Mouse (Mus musculus): ENCODE results near the gene Map3k7.

Gene Map3k7

DNA sequence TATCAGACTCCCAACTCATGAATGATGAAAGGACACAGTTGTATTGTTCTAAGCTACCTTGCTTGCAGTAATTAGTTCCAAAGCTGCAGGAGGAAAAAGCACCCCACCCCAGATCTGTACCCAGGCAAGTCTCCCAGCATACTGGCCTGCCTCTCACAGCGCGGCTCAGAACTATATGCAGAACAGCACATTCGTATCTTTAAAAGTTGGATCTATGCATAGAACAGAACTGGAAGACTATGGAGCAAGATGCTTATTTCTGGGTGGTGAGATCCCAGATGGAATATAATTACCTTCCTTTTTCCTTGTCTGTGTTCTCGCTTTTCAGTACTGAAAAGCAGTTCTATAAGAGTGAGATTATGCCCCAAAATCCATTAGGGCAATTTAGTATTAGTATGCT lies 96.8 kb downstream of the Map3k7 start:
- DNase-seq (ENCODE audit: low read depth, low spot score): no peak

DNA sequence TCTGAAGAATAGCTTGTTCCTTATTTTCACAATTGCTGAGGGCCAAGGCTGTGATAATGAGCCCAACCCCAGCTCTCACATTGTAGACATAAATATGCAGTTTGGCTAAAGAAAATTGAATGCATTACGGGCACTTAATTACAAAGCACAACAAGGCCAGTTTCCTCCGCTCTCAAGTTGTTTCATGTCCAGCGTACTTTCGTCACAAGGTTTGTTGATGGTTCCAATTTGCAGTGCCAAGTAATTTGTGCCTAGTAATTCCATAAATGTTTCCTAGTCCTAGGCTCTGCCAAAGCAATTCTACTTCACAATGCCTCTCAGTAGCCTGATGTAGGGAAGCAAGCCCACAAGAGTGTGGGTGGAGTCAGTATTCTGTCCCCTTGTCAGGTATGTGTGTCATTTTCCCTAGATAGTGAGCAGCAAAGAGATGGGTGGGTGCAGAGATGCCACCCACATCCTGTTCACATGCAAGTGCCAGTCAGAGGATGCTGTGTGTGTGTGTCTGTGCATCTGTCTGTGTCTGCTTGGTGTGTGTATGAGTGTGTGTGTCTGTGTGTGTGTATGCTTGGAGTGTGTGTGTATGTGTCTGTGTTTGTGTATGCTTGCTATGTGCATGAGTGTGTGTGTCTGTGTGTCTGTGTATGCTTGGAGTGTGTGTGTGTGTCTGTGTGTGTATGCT lies 98.6 kb downstream of the Map3k7 start:
- DNase-seq (ENCODE audit: low read depth, low spot score): peak; percentile 53

DNA sequence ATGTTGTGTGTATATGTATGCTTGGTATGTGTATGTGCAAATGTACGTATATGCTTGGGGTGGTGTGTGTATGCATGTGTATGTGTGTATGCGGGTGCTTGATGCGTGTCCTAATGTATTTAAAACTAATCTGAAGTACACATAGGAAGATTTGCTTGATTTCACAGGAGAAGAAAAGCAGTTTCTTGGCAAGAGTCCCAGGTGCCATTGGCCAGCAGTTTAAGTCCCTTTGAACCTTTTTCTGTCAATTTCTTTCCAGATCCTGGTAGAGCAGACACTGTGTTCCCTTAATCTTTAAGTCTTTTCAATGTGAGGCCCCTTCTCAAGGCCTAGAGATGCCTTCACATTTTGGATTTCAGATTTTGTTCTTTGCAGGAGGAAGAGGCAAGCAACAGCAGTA lies 99.4 kb downstream of the Map3k7 start:
- DNase-seq (ENCODE audit: low read depth, low spot score): no peak

Data from CD4-positive, CD25-positive, alpha-beta regulatory T cell, adult 2 months (primary cell).